Mouse (Mus musculus) stomach, embryonic 16.5 days (tissue): ENCODE results near the gene Mgea5. TPM values are rescaled to one million over a fixed set of nuclear protein-coding genes. Genes with fewer than 3 reads are reported as not detected.

ENCODE experiments used
- ATAC-seq: fragments of 200-750 bp; cut with Nextera tagmentation; 2 replicates; pipeline ENCODE4 v1.8.0; 2017; ENCODE audit warnings: moderate number of reproducible peaks, moderate TSS enrichment; ENCODE audit not compliant: insufficient read depth, low FRiP score
- H3K27ac ChIP-seq: fragments of 300-500 bp; sonication (generic); 2 replicates; pipeline ENCODE4 v1.5.1; 2014; ENCODE audit warnings: low read length
- H3K27me3 ChIP-seq: fragments of 300-500 bp; sonication (generic); 2 replicates; pipeline ENCODE4 v1.6.1; 2014; ENCODE audit warnings: low read length, control low read depth, mixed read lengths; ENCODE audit not compliant: control insufficient read depth, insufficient read depth
- H3K36me3 ChIP-seq: fragments of 300-500 bp; sonication (generic); 2 replicates; pipeline ENCODE4 v1.6.1; 2014; ENCODE audit warnings: low read length; ENCODE audit not compliant: control insufficient read depth, insufficient read depth
- H3K4me1 ChIP-seq: fragments of 300-500 bp; sonication (generic); 2 replicates; pipeline ENCODE4 v1.6.1; 2014; ENCODE audit warnings: low read length, control low read depth, mixed read lengths; ENCODE audit not compliant: control insufficient read depth, insufficient read depth
- H3K4me2 ChIP-seq: fragments of 300-500 bp; sonication (generic); 2 replicates; pipeline ENCODE4 v1.6.1; 2014; ENCODE audit warnings: low read depth, low read length, mixed read lengths
- H3K4me3 ChIP-seq: fragments of 300-500 bp; sonication (generic); replicated peaks from 2 replicates; pipeline ENCODE4 v1.5.1; 2014; ENCODE audit warnings: mild to moderate bottlenecking, low read length
- H3K9ac ChIP-seq: fragments of 300-500 bp; sonication (generic); 2 replicates; pipeline ENCODE4 v1.6.1; 2014; ENCODE audit warnings: low read length
- H3K9me3 ChIP-seq: fragments of 300-500 bp; sonication (generic); replicated peaks from 2 replicates; pipeline ENCODE4 v1.6.1; 2016; ENCODE audit warnings: low read length, control low read depth; ENCODE audit not compliant: control insufficient read depth
- WGBS: fragments of 180-500 bp; shearing (Covaris S2); extraction: QIAGEN DNeasy Blood & Tissue Kit; methylation state at CpG from one replicate; pipeline ENCODE4 v1.1.7; 2014; 5-methylcytosine and 5-hydroxymethylcytosine counted together
- polyA plus RNA-seq: library from polyadenylated mRNA; unstranded; fragments of >200 nt; fragmentation: Nextera tagmentation; extraction: Ambion mirVana; gene quantifications from 2 replicates; pipeline ENCODE4 v1.2.1, GENCODE M21; 2015

Gene Mgea5
- polyA plus RNA-seq, 1 experiment from 2014 or later, result 40.5 TPM

GRCm38 (mm10) chr19:45734191-45734590 lies 49.4 kb downstream of the Mgea5 start:
- no peaks in the 10 kb centered on the region for H3K9me3 ChIP-seq
- peaks cover 51% of the 10 kb centered on the region for H3K27me3 ChIP-seq
- H3K9ac ChIP-seq, result no peak overlapping the region
- H3K4me2 ChIP-seq, result no peak overlapping the region
- H3K27ac ChIP-seq, result no peak overlapping the region
- peaks cover 9% of the 10 kb centered on the region for H3K4me1 ChIP-seq
- 75% methylated on average over 5 of the region's 5 CpGs for WGBS
- no peaks in the 10 kb centered on the region for H3K36me3 ChIP-seq
- H3K4me3 ChIP-seq, result no peak overlapping the region
- no peak for ATAC-seq

- no peak overlapping the region for H3K27ac ChIP-seq
- no peak overlapping the region for H3K4me3 ChIP-seq
- WGBS, result 23% methylated on average over 10 of the region's 10 CpGs
- H3K27me3 ChIP-seq, result peaks cover 45% of the 10 kb centered on the region
- ATAC-seq, result no peak
- H3K9ac ChIP-seq, result no peak overlapping the region
- no peaks in the 10 kb centered on the region for H3K9me3 ChIP-seq
- peaks cover 9% of the 10 kb centered on the region for H3K4me1 ChIP-seq
- no peak overlapping the region for H3K4me2 ChIP-seq
- no peaks in the 10 kb centered on the region for H3K36me3 ChIP-seq
Measured at GRCm38 (mm10) chr19:45733564-45733963, 50.1 kb downstream of the Mgea5 start.

- WGBS, result 86% methylated on average over 7 of the region's 7 CpGs
- no peak overlapping the region for H3K4me3 ChIP-seq
- ATAC-seq, result no peak
Measured at GRCm38 (mm10) chr19:45731658-45732057, 52.0 kb downstream of the Mgea5 start.

GRCm38 (mm10) chr19:45730042-45730441 lies 53.6 kb downstream of the Mgea5 start:
- H3K9me3 ChIP-seq, result no peaks in the 10 kb centered on the region
- H3K9ac ChIP-seq, result no peak overlapping the region
- H3K4me3 ChIP-seq, result no peak overlapping the region
- H3K27ac ChIP-seq, result no peak overlapping the region
- no peak for ATAC-seq
- H3K4me2 ChIP-seq, result no peak overlapping the region
- H3K27me3 ChIP-seq, result peaks cover 14% of the 10 kb centered on the region; the same call in 1 of the 2 replicates
- H3K36me3 ChIP-seq, result no peaks in the 10 kb centered on the region
- 71% methylated on average over 8 of the region's 8 CpGs for WGBS
- H3K4me1 ChIP-seq, result no peaks in the 10 kb centered on the region; the same call in 1 of the 2 replicates

More at GRCm38 (mm10) chr19:45731658-45732057, 52.0 kb downstream of the Mgea5 start:
- no peak overlapping the region for H3K4me2 ChIP-seq
- no peak overlapping the region for H3K9ac ChIP-seq
- peaks cover 28% of the 10 kb centered on the region; the same call in 1 of the 2 replicates for H3K27me3 ChIP-seq
- no peak overlapping the region for H3K27ac ChIP-seq
- peaks cover under 1% of the 10 kb centered on the region; the same call in 1 of the 2 replicates for H3K4me1 ChIP-seq
- no peaks in the 10 kb centered on the region for H3K36me3 ChIP-seq
- H3K9me3 ChIP-seq, result no peaks in the 10 kb centered on the region

- no peak overlapping the region for H3K4me3 ChIP-seq
- 76% methylated on average over 10 of the region's 10 CpGs for WGBS
- ATAC-seq, result no peak
- no peaks in the 10 kb centered on the region; the same call in 1 of the 2 replicates for H3K4me1 ChIP-seq
- H3K9me3 ChIP-seq, result no peaks in the 10 kb centered on the region
- H3K4me2 ChIP-seq, result no peak overlapping the region
- H3K27ac ChIP-seq, result no peak overlapping the region
- no peak overlapping the region for H3K9ac ChIP-seq
- no peaks in the 10 kb centered on the region for H3K36me3 ChIP-seq
- H3K27me3 ChIP-seq, result no peaks in the 10 kb centered on the region
Measured at GRCm38 (mm10) chr19:45727231-45727630, 56.4 kb downstream of the Mgea5 start.

GRCm38 (mm10) chr19:45725677-45726277 lies 57.9 kb downstream of the Mgea5 start:
- 30% methylated on average over 14 of the region's 14 CpGs for WGBS
- no peak for ATAC-seq

GRCm38 (mm10) chr19:45722188-45722587 lies 61.4 kb downstream of the Mgea5 start:
- no peak for ATAC-seq
- Histone ChIP-seq H3K9ac (no peak overlapping the region), H3K4me1 (peaks cover 4% of the 10 kb centered on the region; the same call in 1 of the 2 replicates), H3K27me3 (no peaks in the 10 kb centered on the region), H3K4me2 (no peak overlapping the region), H3K4me3 (no peak overlapping the region), H3K27ac (no peak overlapping the region), H3K36me3 (no peaks in the 10 kb centered on the region), H3K9me3 (no peaks in the 10 kb centered on the region)
- WGBS, result 68% methylated on average over 5 of the region's 5 CpGs

More at GRCm38 (mm10) chr19:45725677-45726277, 57.9 kb downstream of the Mgea5 start:
- H3K27me3 ChIP-seq, result no peaks in the 10 kb centered on the region
- H3K9me3 ChIP-seq, result no peaks in the 10 kb centered on the region
- no peaks in the 10 kb centered on the region for H3K36me3 ChIP-seq
- H3K27ac ChIP-seq, result no peak overlapping the region
- no peak overlapping the region for H3K9ac ChIP-seq
- no peaks in the 10 kb centered on the region; the same call in 1 of the 2 replicates for H3K4me1 ChIP-seq
- no peak overlapping the region for H3K4me2 ChIP-seq
- H3K4me3 ChIP-seq, result no peak overlapping the region

- Histone ChIP-seq H3K4me2 (peak overlapping the region; percentile 39), H3K27ac (no peak overlapping the region), H3K9ac (no peak overlapping the region), H3K4me3 (no peak overlapping the region), H3K9me3 (no peaks in the 10 kb centered on the region), H3K36me3 (no peaks in the 10 kb centered on the region), H3K27me3 (no peaks in the 10 kb centered on the region), H3K4me1 (0 out of 2 replicates have a peak, but pooled peaks cover 4% of the 10 kb centered on the region)
- no peak for ATAC-seq
- WGBS, result 57% methylated on average over 3 of the region's 3 CpGs
Measured at GRCm38 (mm10) chr19:45718286-45718685, 65.4 kb downstream of the Mgea5 start.

- Histone ChIP-seq H3K4me2 (peak overlapping the region; percentile 39), H3K27ac (no peak overlapping the region), H3K4me3 (peak overlapping the region; percentile 10), H3K27me3 (no peaks in the 10 kb centered on the region), H3K36me3 (no peaks in the 10 kb centered on the region), H3K9me3 (no peaks in the 10 kb centered on the region), H3K4me1 (0 out of 2 replicates have a peak, but pooled peaks cover 4% of the 10 kb centered on the region), H3K9ac (peak overlapping the region; percentile 54; the same call in 1 of the 2 replicates)
- 12% methylated on average over 16 of the region's 16 CpGs for WGBS
- ATAC-seq, result 0 out of 2 replicates have a peak, but pooled peaks have one; percentile 25
Measured at GRCm38 (mm10) chr19:45717493-45718220, 66.0 kb downstream of the Mgea5 start.
